ENCODE assay signal across 8 mouse cellular contexts in the genomic region with DNA sequence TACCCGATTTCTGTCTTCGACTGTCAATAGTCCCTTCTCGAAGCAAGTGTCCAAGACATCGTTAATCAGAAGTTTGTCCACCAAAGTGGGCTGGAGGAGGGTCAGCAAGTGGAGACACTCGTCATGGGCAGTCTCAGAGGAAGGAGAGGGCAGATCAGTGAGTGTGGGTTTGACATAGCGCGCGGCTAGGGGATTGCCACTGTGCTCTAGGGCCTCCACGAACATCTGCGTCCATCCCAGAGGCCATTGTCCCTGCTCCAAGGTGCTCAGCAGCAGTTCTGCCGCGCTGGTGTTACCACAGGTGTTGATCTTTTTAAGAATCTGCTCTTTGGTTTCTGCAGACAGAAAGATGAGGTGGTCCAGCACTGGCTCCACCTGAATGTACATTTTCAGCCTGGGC. TPM values are rescaled to one million over a fixed set of nuclear protein-coding genes. Genes with fewer than 3 reads are reported as not detected.
A peak's percentile ranks its signal among the peaks of the same experiment; 100 is the strongest.
DNase-seq lines count a peak whose midpoint lies in the region; ATAC-seq and TF ChIP-seq lines count a peak whose summit lies in the region.

No protein-coding gene starts in this region.

- 0 out of 2 replicates have a peak, but pooled peaks cover 7% of the 10 kb centered on the region for H3K4me1 ChIP-seq in intestine, postnatal 0 days (replicated peaks; ENCODE audit: control insufficient read depth, insufficient read depth, low read length)
- peaks cover 9% of the 10 kb centered on the region; the same call in 1 of the 2 replicates for H3K4me1 ChIP-seq in lung, postnatal 0 days (ENCODE audit: insufficient read depth, low read depth, low read length)

- peak overlapping the region; percentile 71 for H3K9ac ChIP-seq in intestine, postnatal 0 days (ENCODE audit: low read depth, low read length)
- H3K9ac ChIP-seq in lung, postnatal 0 days (replicated peaks; ENCODE audit: low read depth) = peak overlapping the region; percentile 64

- TF ChIP-seq EP300 in lung, postnatal 0 days (IDR thresholded peaks at IDR 0.05) = no peak

- peak overlapping the region; percentile 73 for H3K4me2 ChIP-seq in intestine, postnatal 0 days (replicated peaks; ENCODE audit: low read depth)
- peak overlapping the region; percentile 78 for H3K4me2 ChIP-seq in lung, postnatal 0 days (replicated peaks; ENCODE audit: low read depth, low read length)

- 33% methylated on average over 12 of the region's 12 CpGs for WGBS in intestine, postnatal 0 days
- WGBS in lung, postnatal 0 days = 28% methylated on average over 12 of the region's 12 CpGs

- H3K36me3 ChIP-seq in intestine, postnatal 0 days (ENCODE audit: control insufficient read depth, insufficient read depth) = no peaks in the 10 kb centered on the region
- no peaks in the 10 kb centered on the region for H3K36me3 ChIP-seq in lung, postnatal 0 days (ENCODE audit: insufficient read depth, low read length)

- H3K4me3 ChIP-seq in intestine, postnatal 0 days (ENCODE audit: low read depth, low read length) = peak overlapping the region; percentile 70
- peak overlapping the region; percentile 71 for H3K4me3 ChIP-seq in lung, postnatal 0 days (ENCODE audit: low read depth, low read length)

- H3K27me3 ChIP-seq in intestine, postnatal 0 days (replicated peaks; ENCODE audit: control insufficient read depth, insufficient read depth, low read length) = no peaks in the 10 kb centered on the region
- no peaks in the 10 kb centered on the region for H3K27me3 ChIP-seq in lung, postnatal 0 days (replicated peaks; ENCODE audit: insufficient read depth, low read length)

- H3K27ac ChIP-seq in intestine, postnatal 0 days (ENCODE audit: low read depth, low read length) = peak overlapping the region; percentile 89
- peak overlapping the region; percentile 94 for H3K27ac ChIP-seq in lung, postnatal 0 days (ENCODE audit: low read length)

- TF ChIP-seq CTCF in intestine, postnatal 0 days (IDR thresholded peaks at IDR 0.05; ENCODE audit: low read depth) = no peak
- TF ChIP-seq CTCF in lung, postnatal 0 days (IDR thresholded peaks at IDR 0.05) = no peak

- peak; percentile 4 for DNase-seq in urinary bladder, postnatal 25 days (ENCODE audit: low spot score)
- DNase-seq in urinary bladder, adult 2 months (ENCODE audit: low spot score) = no peak
- DNase-seq in lung, postnatal 0 days (ENCODE audit: low spot score) = peak; percentile 21
- DNase-seq in spleen, adult 18-20 months = peak; percentile 7 to 30
- no peak for DNase-seq in cerebellum, adult 11 months

- H3K9me3 ChIP-seq in intestine, postnatal 0 days (ENCODE audit: control insufficient read depth) = no peaks in the 10 kb centered on the region
- H3K9me3 ChIP-seq in lung, postnatal 0 days (ENCODE audit: low read length) = no peaks in the 10 kb centered on the region

- peak; percentile 24 for ATAC-seq in granulocyte monocyte progenitor cell, adult 5-6 weeks (replicated peaks; ENCODE audit: poor library complexity, severe bottlenecking)
- peak; percentile 37 for ATAC-seq in intestine, postnatal 0 days
- ATAC-seq in lung, postnatal 0 days = peak; percentile 40
- no peak for ATAC-seq in monocyte, adult 5-6 weeks (replicated peaks; ENCODE audit: insufficient number of reproducible peaks, low FRiP score, low TSS enrichment, poor library complexity, severe bottlenecking)

RNA-seq across cellular contexts. Expression of a gene that starts 0.6 kb away (rescaled TPM):
- polyA plus RNA-seq in urinary bladder, adult 2 months (2012; rRNA removed) = 7.1 and 9.1 TPM in 2 replicates
- 8.8 and 10.1 TPM in 2 replicates for total RNA-seq in granulocyte monocyte progenitor cell, adult 5-6 weeks (2014; fragmentation: Nextera tagmentation)
- total RNA-seq in granulocyte monocyte progenitor cell, adult 5-6 weeks (2017) = 14.4 and 19.9 TPM in 2 replicates
- 14.1 and 14.5 TPM in 2 replicates for polyA plus RNA-seq in intestine, postnatal 0 days (2015; fragmentation: Nextera tagmentation; extraction: Ambion mirVana)
- 7.5 and 8.7 TPM in 2 replicates for polyA plus RNA-seq in lung, postnatal 0 days (2015; fragmentation: Nextera tagmentation; extraction: Ambion mirVana)
- 27.3 to 53.1 TPM (median 48.1 TPM) in 3 replicates for total RNA-seq in monocyte, adult 5-6 weeks (2017)

RNA-seq across cellular contexts. Expression of a gene that starts 18.6 kb away (rescaled TPM):
- polyA plus RNA-seq in urinary bladder, adult 2 months (2012; rRNA removed) = 4.4 and 6.7 TPM in 2 replicates
- 19.9 and 31.0 TPM in 2 replicates for total RNA-seq in granulocyte monocyte progenitor cell, adult 5-6 weeks (2014; fragmentation: Nextera tagmentation)
- total RNA-seq in granulocyte monocyte progenitor cell, adult 5-6 weeks (2017) = 13.8 and 18.3 TPM in 2 replicates
- 3.9 and 5.0 TPM in 2 replicates for polyA plus RNA-seq in intestine, postnatal 0 days (2015; fragmentation: Nextera tagmentation; extraction: Ambion mirVana)
- polyA plus RNA-seq in lung, postnatal 0 days (2015; fragmentation: Nextera tagmentation; extraction: Ambion mirVana) = 4.9 and 5.9 TPM in 2 replicates
- total RNA-seq in monocyte, adult 5-6 weeks (2017) = 1.3 to 13.8 TPM (median 1.4 TPM) in 3 replicates

Comparison
In these comparisons a context has a peak if more than half of its experiments do, and no peak if none do; other contexts are left out.
1. DNase-seq: peak in urinary bladder, postnatal 25 days (single experiment), lung, postnatal 0 days (single experiment) and spleen, adult 18-20 months (2 of 2); none in urinary bladder, adult 2 months (single experiment) and cerebellum, adult 11 months (single experiment).